Mouse (Mus musculus) testis, postnatal 14 days (tissue): ENCODE results near the gene Pecr.
"Not testable (repeated sequence)": the region's sequence is repeated elsewhere in the genome, so short reads cannot be mapped to it uniquely, and the experiment has no call there.

Experiments used
- DNase-seq: peaks from one replicate; pipeline ENCODE4 v3.0.0; 2021; ENCODE audit warnings: low spot score

Gene Pecr

DNA sequence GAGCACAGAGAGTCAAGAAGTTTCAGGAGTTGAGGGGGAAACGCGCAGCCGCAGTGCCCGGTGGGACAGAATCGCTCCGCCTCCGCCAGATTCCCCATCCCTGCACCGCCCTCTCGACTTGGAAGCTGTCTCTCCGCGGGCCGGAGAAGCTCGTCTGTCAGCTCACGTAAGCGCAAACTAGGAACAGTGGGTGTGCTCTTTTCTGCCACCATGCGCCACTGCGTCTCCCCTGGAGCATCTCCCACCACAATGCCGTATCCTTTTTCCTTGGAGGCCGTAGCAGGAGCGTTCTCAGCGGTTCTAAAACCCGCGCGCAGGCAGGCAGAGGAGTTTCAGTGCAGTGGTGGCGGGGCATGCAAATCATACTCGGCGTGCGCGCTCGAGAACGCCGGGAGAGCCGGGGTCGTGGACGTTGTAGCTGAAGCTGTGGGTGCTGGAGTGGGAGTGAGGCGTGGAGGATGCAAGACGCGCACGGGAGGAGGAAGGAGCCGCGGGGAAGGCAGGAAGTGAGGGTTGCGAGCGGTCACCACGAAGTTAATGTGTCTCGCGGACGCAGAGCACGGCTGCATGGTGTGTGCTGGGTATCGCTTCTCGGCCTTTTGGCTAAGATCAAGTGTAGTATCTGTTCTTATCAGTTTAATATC lies 47.6 kb downstream of the Pecr start:
- peak; percentile 85 for DNase-seq

DNA sequence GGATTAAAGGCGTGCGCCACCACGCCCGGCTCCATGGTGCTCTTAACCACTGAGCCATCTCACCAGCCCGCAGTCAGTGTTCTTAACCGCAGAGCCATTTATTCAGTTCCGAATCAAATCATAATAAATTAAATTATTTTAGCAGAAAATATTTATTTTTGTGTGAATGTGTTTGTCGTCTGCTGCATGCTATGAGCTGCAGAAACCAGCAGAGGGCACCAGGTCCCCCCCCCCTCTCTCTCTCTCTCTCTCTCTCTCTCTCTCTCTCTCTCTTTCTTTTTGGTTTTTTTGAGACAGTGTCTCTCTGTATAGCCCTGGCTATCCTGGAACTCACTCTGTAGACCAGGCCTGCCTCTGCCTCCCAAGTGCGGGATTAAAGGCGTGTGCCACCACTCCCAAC lies 51.5 kb downstream of the Pecr start:
- not testable (repeated sequence) for DNase-seq

DNA sequence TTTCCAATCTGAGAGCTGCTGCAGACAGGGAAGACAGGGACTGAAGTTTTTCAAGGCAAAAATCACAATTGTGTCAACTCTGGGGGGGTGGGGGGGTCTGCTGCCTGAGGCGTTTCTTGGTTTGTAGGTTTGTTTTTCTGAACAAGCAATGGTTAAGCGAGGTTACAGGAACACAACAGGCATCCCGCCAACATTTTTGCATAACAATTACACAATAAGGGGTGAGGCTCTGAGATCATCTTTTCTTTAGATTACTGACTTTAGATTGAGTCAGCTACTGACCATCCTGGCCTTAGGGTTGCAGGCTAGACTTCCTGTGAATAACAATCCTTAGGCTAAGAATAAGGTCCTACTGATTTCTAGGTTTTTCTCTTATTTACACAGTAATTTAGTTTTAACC lies 55.1 kb downstream of the Pecr start:
- no peak for DNase-seq

DNA sequence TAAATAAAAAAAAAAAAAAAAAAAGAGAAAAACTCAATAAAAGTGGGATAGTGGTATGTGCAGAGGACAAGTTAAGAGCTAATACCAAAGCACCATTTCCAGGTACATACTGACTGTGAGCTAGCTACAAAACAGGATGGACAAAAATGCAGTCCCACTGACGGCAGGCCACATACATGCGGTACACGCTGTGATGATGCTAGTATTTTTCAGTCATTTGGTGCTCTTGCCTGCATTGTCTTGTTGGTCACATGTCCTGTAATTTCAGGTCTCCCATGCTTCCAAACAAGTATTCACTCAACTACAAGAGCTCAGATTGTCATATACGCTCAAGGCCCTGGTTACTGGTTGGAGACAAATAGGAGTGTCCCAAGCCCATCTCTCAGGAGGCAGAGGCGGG lies 56.6 kb downstream of the Pecr start:
- no peak for DNase-seq

DNA sequence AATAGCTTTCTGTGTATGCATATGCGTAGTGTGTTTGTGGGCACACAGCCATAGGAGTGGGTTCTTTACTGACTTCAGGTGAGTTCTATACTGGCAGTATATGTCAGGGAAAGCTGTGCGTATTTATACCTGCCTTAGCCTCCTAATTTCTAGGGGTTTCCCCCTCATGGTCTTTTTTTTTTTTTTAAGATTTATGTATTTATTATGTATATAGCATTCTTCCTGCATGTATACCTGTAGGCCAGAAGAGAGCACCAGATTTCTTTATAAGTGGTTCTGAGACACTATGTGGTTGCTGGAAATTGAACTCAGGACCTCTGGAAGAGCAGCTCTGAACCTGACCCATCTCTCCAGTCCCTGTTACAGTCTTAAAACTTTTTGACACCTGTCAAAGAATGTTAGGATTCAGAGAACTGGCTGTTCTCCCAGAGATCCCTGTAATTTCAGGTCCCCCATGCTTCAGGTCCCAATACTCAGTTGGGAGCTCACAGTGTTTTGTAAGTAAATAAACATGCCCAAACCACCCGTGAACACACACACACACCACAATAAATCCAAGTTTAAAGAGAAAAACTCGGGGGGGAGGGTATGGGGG lies 57.1 kb downstream of the Pecr start:
- DNase-seq = no peak

DNA sequence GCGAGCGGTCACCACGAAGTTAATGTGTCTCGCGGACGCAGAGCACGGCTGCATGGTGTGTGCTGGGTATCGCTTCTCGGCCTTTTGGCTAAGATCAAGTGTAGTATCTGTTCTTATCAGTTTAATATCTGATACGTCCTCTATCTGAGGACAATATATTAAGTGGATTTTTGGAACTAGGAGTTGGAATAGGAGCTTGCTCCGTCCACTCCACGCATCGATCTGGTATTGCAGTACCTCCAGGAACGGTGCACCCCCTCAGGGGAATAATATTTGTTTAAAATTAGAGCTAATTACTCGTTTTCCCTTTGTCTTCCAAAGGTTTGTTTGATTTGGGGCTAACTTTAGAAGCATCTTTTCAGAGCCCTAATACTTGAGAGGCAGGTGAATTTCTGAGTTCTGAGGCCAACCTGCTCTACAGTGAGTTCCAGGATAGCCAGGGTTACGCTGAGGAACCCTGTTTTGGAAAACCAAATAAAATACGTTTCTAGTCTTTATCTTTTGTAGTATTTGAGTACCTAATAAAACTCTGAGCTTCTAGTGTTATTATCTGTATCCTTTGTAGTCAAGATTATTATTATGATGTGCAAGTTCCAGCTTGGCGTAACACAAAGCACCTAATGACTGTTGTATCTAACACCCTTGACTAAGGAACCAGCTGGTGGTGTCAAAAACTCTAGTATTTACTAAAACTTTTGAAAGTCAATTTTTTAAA lies 57.8 kb downstream of the Pecr start:
- peak; percentile 68 for DNase-seq

DNA sequence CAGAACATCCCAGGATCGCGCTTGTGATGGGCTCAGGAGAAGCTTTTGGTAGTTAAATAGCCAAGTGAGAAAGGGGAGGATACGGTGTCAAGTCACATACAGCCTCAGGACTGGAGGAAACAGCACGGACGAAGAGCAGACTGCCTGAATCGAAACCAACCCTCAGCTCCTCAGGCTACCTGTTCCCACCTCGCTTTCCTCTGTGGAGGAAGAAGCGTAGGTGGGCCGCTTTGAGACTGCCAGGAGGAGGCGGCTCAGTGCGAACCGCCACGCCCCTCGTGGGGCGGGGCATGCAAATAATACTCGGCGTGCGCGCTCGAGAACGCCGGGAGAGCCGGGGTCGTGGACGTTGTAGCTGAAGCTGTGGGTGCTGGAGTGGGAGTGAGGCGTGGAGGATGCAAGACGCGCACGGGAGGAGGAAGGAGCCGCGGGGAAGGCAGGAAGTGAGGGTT lies 58.4 kb downstream of the Pecr start:
- DNase-seq = peak; percentile 89

DNA sequence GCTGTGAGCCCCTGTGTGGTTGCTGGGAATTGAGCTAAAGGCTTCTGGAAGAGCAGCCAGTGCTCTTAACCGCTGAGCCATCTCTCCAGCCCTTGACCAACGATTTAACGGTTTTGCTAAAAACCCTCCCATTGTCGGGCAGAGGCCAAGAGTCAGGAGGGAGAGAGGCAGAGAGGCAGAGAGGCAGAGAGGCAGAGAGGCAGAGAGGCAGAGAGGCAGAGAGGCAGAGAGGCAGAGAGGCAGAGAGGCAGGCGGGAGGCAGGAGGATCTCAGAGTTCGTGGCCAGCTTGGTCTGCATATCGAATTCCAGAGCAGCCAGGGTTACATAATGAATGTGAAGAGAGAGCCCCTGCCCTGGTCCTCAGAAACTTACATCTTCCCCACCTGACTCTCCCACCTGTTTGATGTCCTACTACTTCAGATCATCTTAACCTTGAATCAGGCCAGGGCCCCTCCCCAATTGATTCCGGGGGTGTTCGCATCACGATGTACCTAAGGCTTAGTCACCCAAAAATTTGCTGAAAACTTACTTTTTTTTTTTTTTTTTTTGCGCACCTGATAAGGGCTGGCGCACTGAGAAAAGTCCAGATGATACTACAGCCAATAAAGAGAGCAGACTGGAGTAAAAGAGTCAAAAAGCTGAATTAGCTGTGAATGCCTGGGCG lies 58.9 kb downstream of the Pecr start:
- no peak for DNase-seq

DNA sequence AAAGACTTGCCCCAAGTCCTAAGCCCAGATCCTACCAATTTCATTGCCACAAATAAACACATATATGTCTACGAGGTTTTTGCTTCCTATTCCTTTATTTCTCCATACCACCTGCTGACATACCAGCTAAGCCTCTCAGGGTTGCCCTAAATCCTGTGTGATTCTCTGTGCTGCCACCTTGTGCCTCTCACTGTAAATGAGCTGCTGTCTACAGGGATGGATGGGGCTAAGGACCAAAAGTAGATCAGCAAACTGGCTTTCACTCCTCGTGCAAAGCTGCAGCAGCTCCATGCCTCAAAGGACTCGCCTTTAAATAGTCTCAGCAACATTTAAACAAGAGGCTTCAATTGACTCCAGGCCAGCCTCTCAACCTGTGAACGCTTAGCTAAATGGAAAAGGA lies 64.1 kb downstream of the Pecr start:
- DNase-seq = no peak

DNA sequence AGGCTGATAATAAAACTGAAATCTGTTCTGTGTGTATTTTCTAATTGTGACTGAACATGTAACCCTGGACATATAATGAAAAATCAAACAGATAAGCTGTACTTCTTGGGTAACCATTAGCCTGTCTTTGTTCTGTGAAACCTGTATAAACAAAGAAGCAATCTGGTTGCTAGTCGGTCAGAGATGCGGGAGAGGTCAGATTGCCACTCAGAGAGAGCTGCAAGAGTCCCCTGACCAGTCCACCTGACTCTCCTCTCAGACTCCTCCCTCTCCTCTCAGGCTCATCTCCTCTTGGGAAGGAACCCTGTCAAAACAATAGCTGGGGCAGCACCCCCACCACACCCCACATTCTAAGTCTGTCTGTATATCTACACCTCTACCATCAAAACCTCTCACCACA lies 65.0 kb downstream of the Pecr start:
- no peak for DNase-seq

DNA sequence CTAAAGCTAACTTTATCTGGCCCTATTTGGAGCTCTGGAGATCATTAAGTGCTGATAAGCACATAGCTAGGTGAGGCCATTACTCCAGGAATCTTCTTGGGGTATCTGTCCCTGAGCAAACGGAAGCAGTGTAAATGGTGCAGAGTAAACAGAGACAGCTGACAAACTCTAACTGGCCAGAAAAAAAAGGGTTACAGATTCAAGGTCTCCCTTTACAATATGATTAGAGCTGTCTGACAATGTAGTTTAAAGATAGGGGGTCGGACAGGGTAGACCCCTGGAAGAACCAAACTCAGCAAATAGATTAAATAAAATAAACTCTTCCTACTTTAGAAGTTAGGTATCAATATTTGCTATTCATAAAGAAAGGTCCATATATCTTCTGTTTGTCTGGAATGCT lies 65.5 kb downstream of the Pecr start:
- DNase-seq = no peak

DNA sequence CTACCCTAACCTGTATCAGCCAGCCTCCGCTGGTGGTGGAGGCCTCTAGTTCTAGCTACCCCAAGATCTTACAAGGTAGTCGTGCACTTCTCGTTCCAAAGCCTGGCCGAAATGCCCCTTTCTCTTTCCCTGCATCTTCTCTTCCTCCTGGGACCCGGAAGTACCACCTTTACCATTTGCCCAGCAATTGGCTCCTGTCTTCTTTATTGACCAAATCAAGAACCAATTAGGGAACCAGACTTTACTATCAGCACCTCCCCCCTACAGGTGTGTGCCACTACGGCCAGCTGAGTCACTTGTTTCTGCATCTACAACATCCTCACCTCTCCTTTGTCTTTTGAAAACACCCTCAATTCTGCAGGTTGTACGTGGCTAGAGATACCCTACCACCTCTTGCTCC lies 67.4 kb downstream of the Pecr start:
- DNase-seq = no peak

DNA sequence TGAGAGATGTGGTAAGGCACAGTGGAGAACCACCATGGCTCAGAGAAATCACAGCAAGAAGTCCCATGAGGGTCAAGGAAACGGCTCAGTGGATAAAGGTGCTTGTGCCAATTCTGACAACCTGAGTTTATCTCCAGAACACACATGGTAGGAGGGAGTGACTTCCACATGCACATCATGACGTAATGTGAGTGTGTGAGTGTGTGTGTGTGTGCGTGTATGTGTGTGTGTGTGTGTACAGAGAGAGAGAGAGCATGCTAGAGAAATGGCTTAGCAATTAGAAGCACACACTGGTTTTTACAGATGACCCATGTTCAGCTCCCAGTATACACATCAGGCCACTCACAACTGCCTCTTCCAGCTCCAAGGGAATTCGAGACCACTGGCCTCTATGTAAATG lies 68.9 kb downstream of the Pecr start:
- no peak for DNase-seq

DNA sequence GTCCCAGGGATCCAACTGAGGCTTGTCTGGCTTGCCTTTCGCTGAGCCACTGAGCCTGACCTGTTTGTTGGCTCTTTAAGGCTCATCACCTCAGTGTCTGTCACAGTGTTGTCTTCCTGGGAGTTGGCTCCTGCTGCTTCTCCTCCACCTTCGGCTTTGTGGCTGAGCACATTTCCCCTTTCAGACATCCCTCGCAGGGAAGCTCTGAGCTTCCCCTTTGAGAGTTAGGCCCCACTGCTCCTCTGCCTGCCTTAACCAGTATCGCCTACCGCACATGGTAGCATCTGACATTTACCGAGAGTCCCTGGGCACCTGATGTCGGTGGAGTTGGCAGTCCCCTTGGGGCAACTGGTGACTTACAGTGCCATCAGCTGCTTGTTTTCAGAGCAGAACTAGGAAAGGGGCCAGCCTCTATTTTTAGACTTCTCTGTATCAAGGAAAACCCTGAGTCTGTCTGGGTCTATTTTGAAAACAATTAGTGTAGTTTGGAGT lies 69.6 kb downstream of the Pecr start:
- no peak for DNase-seq

DNA sequence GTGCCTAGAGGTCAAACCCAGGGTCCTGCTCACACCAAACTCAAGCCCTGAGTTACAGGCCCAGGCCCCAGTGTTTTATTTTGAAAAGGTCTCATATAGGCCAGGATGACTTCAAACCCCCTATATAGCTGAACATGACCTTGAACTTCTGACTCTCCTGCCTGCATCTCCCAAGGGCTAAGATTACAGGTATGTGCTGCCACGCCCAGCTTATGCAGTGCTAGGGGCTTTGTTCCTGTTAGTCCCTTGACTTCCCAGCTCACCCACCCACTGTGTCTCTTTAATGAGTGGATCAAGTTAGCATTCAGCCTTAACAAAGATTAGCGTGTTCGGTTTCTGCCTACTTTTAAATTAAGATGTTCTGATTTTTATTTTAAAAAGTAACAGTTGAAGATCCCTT lies 70.2 kb downstream of the Pecr start:
- no peak for DNase-seq

DNA sequence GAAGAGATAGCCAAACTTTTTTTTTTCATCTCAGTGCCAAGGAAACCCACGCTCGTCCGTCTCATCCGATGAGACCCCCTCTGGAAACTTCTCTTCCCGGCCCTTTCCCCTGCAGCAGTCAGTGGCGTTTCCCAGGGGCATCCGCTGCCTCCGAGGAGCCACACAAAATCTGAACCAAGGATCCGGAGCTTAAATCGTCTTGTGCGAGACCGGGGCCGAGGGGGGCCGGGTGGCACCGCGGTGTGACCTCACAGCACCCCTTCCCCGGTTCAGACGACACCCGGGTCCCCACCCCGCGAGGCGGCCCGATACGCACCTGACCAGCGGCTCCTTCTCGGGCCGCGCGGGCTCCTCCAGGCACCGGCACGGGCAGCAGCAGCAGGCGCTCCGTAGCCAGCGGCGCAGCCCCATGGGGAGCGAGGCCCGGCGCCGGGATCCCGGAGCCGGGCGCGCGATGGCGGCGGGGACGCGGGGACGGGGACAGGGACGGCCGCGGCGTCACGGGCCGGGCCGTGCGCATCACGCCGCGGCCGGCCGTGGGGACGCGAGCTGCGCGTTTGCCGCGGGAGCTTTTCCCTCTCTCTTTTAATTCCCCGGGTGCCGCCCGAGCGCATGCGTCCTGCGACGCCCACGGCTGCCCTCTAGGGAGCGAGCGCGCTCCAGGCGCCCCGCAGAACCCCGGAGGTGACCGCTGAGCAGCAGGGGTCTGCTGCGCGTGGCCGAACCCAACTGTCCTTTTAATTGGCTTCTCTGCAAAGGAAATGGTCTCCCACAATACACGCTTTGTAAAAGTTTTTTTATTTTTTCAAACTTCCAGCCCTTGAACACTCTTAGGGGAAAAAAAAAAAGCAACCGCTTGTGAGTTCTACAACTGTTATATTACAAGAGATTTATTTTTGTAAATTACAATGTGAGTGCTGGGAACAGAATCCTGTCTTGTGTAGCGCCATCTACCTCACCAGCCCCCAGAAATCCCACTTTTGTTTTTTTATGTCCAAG lies 72.1 kb downstream of the Pecr start, which contains the start of gene Mreg:
Gene Mreg, minus strand, starts transcription at position 607 of the 999 bp plus-strand sequence.
- DNase-seq = peak; percentile 79

DNA sequence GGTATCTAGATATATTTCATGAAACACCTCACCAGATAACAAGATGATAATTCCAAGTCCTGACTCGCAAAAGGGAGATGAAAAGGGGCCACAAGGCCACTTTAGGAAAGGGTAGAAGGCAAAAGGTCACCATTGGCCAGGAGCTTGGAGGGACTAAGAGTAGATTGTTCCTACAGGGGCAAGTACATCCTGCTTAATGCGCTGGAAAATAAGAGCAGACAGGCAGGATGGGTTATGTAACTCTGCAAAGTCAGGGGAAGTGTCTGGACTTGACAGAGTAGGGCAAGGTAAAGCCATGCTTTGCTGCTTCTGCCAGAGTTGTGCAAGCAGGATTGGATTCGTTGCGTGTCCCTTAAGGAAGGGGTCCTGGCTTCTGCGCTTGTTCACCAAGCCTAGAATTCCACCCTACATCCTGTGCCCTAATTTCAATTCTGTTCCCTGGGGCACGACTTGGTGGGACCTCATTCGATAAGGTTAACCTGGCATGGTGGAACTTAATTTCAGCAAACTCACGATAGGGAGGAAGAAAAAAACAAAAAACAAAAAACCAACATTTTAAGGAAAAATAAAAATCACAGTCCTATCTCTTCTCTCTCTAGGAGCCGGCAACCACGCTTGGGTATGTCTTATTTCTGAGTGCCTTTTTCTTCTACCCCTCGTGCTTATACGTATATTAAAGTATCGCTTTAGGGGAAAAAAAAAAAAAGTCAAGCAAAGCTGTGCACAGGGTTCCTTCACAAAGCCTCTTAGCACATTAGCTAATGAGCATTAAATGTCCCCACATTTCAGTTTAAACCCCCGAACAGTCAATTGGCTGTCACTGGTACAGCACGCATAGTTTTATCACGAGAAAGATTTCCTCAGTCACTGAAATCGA lies 73.1 kb downstream of the Pecr start:
- DNase-seq = no peak
